Mouse (Mus musculus) liver, postnatal 0 days (tissue): ENCODE measurements at regions not wholly inside any gene's neighbourhood (a gene's known extent, or its start where the extent isn't known, plus 50 kb on each side); places are given as distances from the start of the nearest gene placed in this dataset.

ENCODE experiments used
- CTCF ChIP-seq: sonication (generic); IDR thresholded peaks from 2 replicates; pipeline ENCODE4 v1.5.1; 2016; ENCODE audit warnings: antibody characterized with exemption, low read depth
- EP300 ChIP-seq: IDR thresholded peaks from 2 replicates; pipeline ENCODE4 v1.6.1; 2016; ENCODE audit warnings: antibody characterized with exemption, low read depth, mild to moderate bottlenecking

DNA sequence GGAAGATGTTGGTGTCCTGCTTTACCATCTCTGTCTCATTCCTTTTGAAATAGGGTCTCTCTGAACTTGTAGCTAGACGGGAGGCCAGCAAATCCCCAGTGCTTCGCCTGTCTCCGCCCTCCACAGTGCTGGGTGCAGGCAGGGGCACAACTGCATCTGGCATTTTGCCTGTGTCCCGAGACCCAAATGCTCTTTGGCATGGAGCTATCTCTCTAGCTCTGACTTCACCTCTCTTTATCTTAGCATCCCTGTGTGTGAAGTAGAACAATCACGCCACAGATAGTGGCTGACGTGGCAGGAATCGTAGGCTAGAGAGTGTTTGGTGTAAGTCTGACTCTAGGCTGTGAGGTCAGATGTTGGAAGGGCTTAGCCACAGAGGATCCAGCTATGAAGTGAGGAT lies 53.2 kb upstream of the Neurl1b start:
- TF ChIP-seq CTCF (no peak), EP300 (no peak)
